In the genomic region with DNA sequence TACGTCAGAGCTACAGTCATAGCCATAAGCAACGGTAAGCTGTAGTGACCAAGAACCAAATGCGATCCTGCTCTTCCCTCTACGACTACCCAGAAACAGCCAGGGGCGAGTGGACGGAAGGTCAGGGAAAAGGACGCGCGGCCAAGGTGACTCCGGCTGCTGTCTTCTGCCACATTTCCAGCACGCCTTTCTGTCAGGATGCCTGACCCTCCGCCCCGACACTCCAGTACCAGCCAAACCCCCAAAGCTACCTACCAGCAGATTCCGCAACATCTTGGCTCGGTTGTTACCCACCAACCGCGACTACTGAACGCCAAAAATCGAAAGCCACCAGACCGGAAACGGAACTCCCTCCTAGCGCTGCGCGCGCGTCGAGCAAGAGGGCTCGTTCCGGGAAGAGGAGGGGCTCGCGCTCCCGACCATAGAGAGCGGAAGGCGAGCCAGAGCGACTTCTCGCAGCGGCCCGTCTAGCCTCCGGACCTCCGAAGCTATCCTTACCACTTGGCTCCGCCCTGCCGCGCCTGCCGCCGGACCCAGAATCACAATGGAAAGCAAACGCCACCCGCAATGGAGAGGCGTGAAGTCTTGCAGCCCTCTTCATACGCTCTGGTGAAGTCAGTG, we compare ENCODE assay signal across 8 mouse cellular contexts. TPM values are rescaled to one million over a fixed set of nuclear protein-coding genes. Genes with fewer than 3 reads are reported as not detected.
DNase-seq lines count a peak whose midpoint lies in the region; ATAC-seq lines count a peak whose summit lies in the region.

A gene (minus strand): TSS at position 494 of the 621 bp plus-strand sequence.

- H3K27ac ChIP-seq in hindbrain, embryonic 16.5 days (ENCODE audit: low read depth, low read length): peak within 1 kb of the TSS; percentile 90
- H3K27ac ChIP-seq in macrophage: peak within 1 kb of the TSS; percentile 75

- H3K4me3 ChIP-seq in hindbrain, embryonic 16.5 days (ENCODE audit: low read length): peak within 1 kb of the TSS; percentile 89
- peak within 1 kb of the TSS; percentile 98 for H3K4me3 ChIP-seq in macrophage (ENCODE audit: inconsistent target)

- WGBS in hindbrain, embryonic 16.5 days: under 1% methylated on average over 45 of the region's 49 CpGs
- 1% methylated on average over 48 of the region's 49 CpGs for WGBS in macrophage (ENCODE audit: missing documents)

- peaks cover 40% of the 10 kb centered on the region for H3K79me2 ChIP-seq in macrophage (ENCODE audit: inconsistent target)

- peaks cover 11% of the 10 kb centered on the region for H3K4me1 ChIP-seq in hindbrain, embryonic 16.5 days (ENCODE audit: control insufficient read depth, insufficient read depth, low read depth, low read length)

- H3K27me3 ChIP-seq in hindbrain, embryonic 16.5 days (replicated peaks; ENCODE audit: control insufficient read depth, insufficient read depth, low read length): no peaks in the 10 kb centered on the region

- H3K9me3 ChIP-seq in hindbrain, embryonic 16.5 days (ENCODE audit: control insufficient read depth, low read length): no peaks in the 10 kb centered on the region

- peak within 1 kb of the TSS; percentile 89 for H3K4me2 ChIP-seq in hindbrain, embryonic 16.5 days (ENCODE audit: low read length)

- ATAC-seq in hindbrain, embryonic 16.5 days: peak; percentile 100

- peaks cover 6% of the 10 kb centered on the region for H3K36me3 ChIP-seq in hindbrain, embryonic 16.5 days (ENCODE audit: control insufficient read depth, insufficient read depth, low read length)
- H3K36me3 ChIP-seq in macrophage (ENCODE audit: inconsistent target): peaks cover 19% of the 10 kb centered on the region

- peak within 1 kb of the TSS; percentile 89 for H3K9ac ChIP-seq in hindbrain, embryonic 16.5 days (ENCODE audit: low read depth, low read length)

- DNase-seq in WW6 (ENCODE audit: low read depth, low spot score): peak; percentile 87
- peak; percentile 83 to 90 for DNase-seq in cerebellum, postnatal 4 days (ENCODE audit: low spot score in 2 of 2)
- DNase-seq in gastrocnemius, adult 18-20 months (ENCODE audit: low spot score): peak; percentile 95
- peak; percentile 94 to 96 for DNase-seq in left cerebral cortex, adult 18-20 months (ENCODE audit: low spot score in 2 of 2)
- DNase-seq in right cerebral cortex, adult 18-20 months: peak; percentile 96
- peak; percentile 77 for DNase-seq in urinary bladder, postnatal 10 days (ENCODE audit: low spot score)

RNA-seq across cellular contexts. Expression of the gene that starts here (rescaled TPM):
- 100 to 1,000 TPM; 339 to 412 TPM for total RNA-seq in gastrocnemius, adult 18-20 months (2021)
- 783 and 904 TPM in 2 replicates for polyA plus RNA-seq in hindbrain, embryonic 16.5 days (2015; fragmentation: Nextera tagmentation; extraction: Ambion mirVana)
- 100 to 1,000 TPM; 384 TPM for total RNA-seq in left cerebral cortex, adult 18-20 months (2021)
- total RNA-seq in macrophage (2018; cell fraction: chromatin; rRNA removed): 10 to 100 TPM in 20 of 26 experiments, 1 to 10 TPM in 6; 1.8 to 40.5 (median 18.8) TPM
- total RNA-seq in macrophage (2018; cell fraction: cytosol; rRNA removed): 100 to 1,000 TPM; 157 to 254 (median 188) TPM
- total RNA-seq in macrophage (2018; cell fraction: nucleus; rRNA removed): 10 to 100 TPM; 13.4 to 62.5 (median 32.6) TPM
- 77.7 to 255 TPM (median 184 TPM) in 3 replicates for polyA plus RNA-seq in macrophage (2018)

Comparison
In these comparisons a context has a peak if more than half of its experiments do, and no peak if none do; other contexts are left out.
1. Peak in every context shown above with its lines: DNase-seq, ATAC-seq, H3K4me3 ChIP-seq and H3K27ac ChIP-seq.